Mouse (Mus musculus) olfactory bulb, adult 2 months (tissue): Measurements from ENCODE around the gene Cgnl1.

Experiments used
- CTCF ChIP-seq: fragments of 200-500 bp; IDR thresholded peaks from 2 replicates; pipeline ENCODE4 v1.5.1; 2012; ENCODE audit warnings: low read depth, mild to moderate bottlenecking, low read length, moderate library complexity; ENCODE audit not compliant: insufficient read depth
- POLR2A ChIP-seq: fragments of 200-500 bp; IDR thresholded peaks from 2 replicates; pipeline ENCODE4 v1.6.1; 2012; ENCODE audit warnings: mild to moderate bottlenecking, low read depth, low read length, moderate library complexity; ENCODE audit not compliant: insufficient read depth

DNA sequence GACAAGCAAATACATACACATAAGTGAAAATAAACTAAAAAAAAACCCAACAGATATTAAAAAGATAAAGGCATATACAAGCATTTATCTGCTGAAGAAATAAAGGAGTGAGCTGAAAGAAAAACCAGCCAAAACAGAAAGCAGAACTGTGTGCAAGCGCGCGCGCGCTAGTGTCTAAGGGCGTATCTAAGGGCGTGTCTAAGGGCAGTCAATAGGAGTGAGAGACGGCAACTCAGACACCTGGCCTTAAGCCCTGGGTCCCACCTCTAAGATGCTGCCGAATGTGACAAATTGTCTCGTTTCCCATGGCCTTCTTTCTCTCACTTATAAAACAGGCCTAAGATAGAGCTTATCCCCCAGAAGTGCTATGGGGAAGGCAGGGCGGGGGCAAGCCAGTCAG is 6.9 kb downstream of the Cgnl1 start:
- TF ChIP-seq CTCF = no peak
- no peak for TF ChIP-seq POLR2A
